Mouse (Mus musculus) C2C12 (cell line): Measurements from ENCODE around the gene Ric8b.

Source experiments
- CEBPB ChIP-seq: IDR thresholded peaks from one replicate; pipeline ENCODE4 v1.6.1; 2011; ENCODE audit warnings: low read depth, mild to moderate bottlenecking, control low read depth, moderate library complexity
- CTCF ChIP-seq: IDR thresholded peaks from one replicate; pipeline ENCODE4 v1.5.1; 2011; ENCODE audit not compliant: control insufficient read depth, insufficient read depth, insufficient read length
- FOSL1 ChIP-seq: IDR thresholded peaks from one replicate; pipeline ENCODE4 v1.8.0; 2011; ENCODE audit warnings: mild to moderate bottlenecking, low read length; ENCODE audit not compliant: poor library complexity, insufficient read depth, severe bottlenecking
- MAX ChIP-seq: IDR thresholded peaks from one replicate; pipeline ENCODE4 v1.6.1; 2011; ENCODE audit warnings: mild to moderate bottlenecking, control low read depth
- MYOD1 ChIP-seq: IDR thresholded peaks from one replicate; pipeline ENCODE4 v1.6.1; 2011; ENCODE audit warnings: low read depth; ENCODE audit not compliant: control insufficient read depth, insufficient read length
- MYOG ChIP-seq: IDR thresholded peaks from one replicate; pipeline ENCODE4 v1.6.1; 2011; ENCODE audit not compliant: control insufficient read depth, insufficient read length; ENCODE audit errors: extremely low read depth
- USF1 ChIP-seq: IDR thresholded peaks from one replicate; pipeline ENCODE4 v1.6.1; 2011; ENCODE audit warnings: low read depth, mild to moderate bottlenecking, control low read depth, moderate library complexity

DNA sequence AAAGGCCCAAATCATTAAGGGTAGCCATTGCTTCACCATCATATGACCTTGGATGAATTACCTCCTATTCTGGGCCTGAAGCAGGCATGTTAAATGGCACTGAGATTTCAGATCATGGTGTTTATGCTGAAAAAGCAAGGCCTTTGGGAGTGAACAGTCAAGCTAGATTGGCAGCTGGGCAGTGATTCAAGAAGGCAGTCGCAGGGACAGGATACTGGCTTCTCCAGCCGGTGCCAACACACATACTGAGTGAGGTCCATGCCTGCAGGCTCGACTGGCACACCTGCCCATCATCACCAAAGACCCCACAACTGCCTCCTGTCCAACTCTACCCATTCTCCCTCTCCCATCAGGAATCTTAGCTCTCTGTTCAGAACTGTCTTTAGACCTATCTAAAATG lies 8.9 kb upstream of the Ric8b start:
- TF ChIP-seq CTCF (no peak), CEBPB (no peak), MAX (no peak), USF1 (no peak), MYOG (no peak), MYOD1 (no peak), FOSL1 (no peak)
